Mouse (Mus musculus) limb, embryonic 12.5 days (tissue): ENCODE results near the gene Sox5. TPM values are rescaled to one million over a fixed set of nuclear protein-coding genes. Genes with fewer than 3 reads are reported as not detected.

Experiments used
- ATAC-seq: fragments of 200-750 bp; cut with Nextera tagmentation; 2 replicates; pipeline ENCODE4 v1.8.0; 2017; ENCODE audit warnings: low read depth, moderate TSS enrichment; ENCODE audit not compliant: insufficient number of reproducible peaks, insufficient read depth, low FRiP score, low TSS enrichment
- H3K27ac ChIP-seq: fragments of 300-500 bp; sonication (generic); 2 replicates; pipeline ENCODE4 v1.5.1; 2016; ENCODE audit warnings: mild to moderate bottlenecking, moderate library complexity
- H3K27me3 ChIP-seq: fragments of 300-500 bp; sonication (generic); 2 replicates; pipeline ENCODE4 v1.6.1; 2016; ENCODE audit warnings: mild to moderate bottlenecking, moderate library complexity
- H3K36me3 ChIP-seq: fragments of 300-500 bp; sonication (generic); 2 replicates; pipeline ENCODE4 v1.6.1; 2016; ENCODE audit warnings: mild to moderate bottlenecking, moderate library complexity
- H3K4me1 ChIP-seq: fragments of 300-500 bp; sonication (generic); replicated peaks from 2 replicates; pipeline ENCODE4 v1.6.1; 2016
- H3K4me2 ChIP-seq: fragments of 300-500 bp; sonication (generic); 2 replicates; pipeline ENCODE4 v1.6.1; 2016; ENCODE audit warnings: mild to moderate bottlenecking, moderate library complexity
- H3K4me3 ChIP-seq: fragments of 300-500 bp; sonication (generic); replicated peaks from 2 replicates; pipeline ENCODE4 v1.5.1; 2016; ENCODE audit warnings: mild to moderate bottlenecking
- H3K9ac ChIP-seq: fragments of 300-500 bp; sonication (generic); replicated peaks from 2 replicates; pipeline ENCODE4 v1.6.1; 2016; ENCODE audit warnings: mild to moderate bottlenecking, moderate library complexity
- H3K9me3 ChIP-seq: fragments of 300-500 bp; sonication (generic); 2 replicates; pipeline ENCODE4 v1.6.1; 2016; ENCODE audit warnings: mild to moderate bottlenecking, moderate library complexity
- WGBS: fragments of 180-500 bp; shearing (Covaris S2); methylation state at CpG from one replicate; pipeline ENCODE4 v1.1.7; 2016; 5-methylcytosine and 5-hydroxymethylcytosine counted together
- polyA plus RNA-seq: library from polyadenylated mRNA; unstranded; fragments of >200 nt; fragmentation: Nextera tagmentation; extraction: Ambion mirVana; gene quantifications from 2 replicates; pipeline ENCODE4 v1.2.1, GENCODE M21; 2016

Sox5 gene
- polyA plus RNA-seq, 1 experiment from 2014 or later, result 96.1 TPM

GRCm38 (mm10) chr6:144151075-144151474 lies 630.7 kb downstream of the Sox5 start:
- peaks cover 33% of the 10 kb centered on the region for H3K36me3 ChIP-seq
- peaks cover 7% of the 10 kb centered on the region for H3K4me1 ChIP-seq
- no peaks in the 10 kb centered on the region for H3K9me3 ChIP-seq
- no peak overlapping the region for H3K9ac ChIP-seq
- H3K27me3 ChIP-seq, result no peaks in the 10 kb centered on the region
- no peak overlapping the region for H3K27ac ChIP-seq
- no peak overlapping the region for H3K4me2 ChIP-seq
- 75% methylated on average over 10 of the region's 10 CpGs for WGBS
- no peak overlapping the region for H3K4me3 ChIP-seq
- no peak for ATAC-seq

- Histone ChIP-seq H3K9ac (no peak overlapping the region), H3K27me3 (no peaks in the 10 kb centered on the region), H3K36me3 (peaks cover 13% of the 10 kb centered on the region), H3K9me3 (no peaks in the 10 kb centered on the region), H3K4me1 (no peaks in the 10 kb centered on the region), H3K4me2 (no peak overlapping the region), H3K27ac (no peak overlapping the region), H3K4me3 (no peak overlapping the region)
- 90% methylated on average over 5 of the region's 5 CpGs for WGBS
- no peak for ATAC-seq
Measured at GRCm38 (mm10) chr6:144137397-144137796, 644.4 kb downstream of the Sox5 start.

- Histone ChIP-seq H3K27ac (no peak overlapping the region), H3K36me3 (peaks cover 13% of the 10 kb centered on the region), H3K4me1 (no peaks in the 10 kb centered on the region), H3K9me3 (no peaks in the 10 kb centered on the region), H3K27me3 (no peaks in the 10 kb centered on the region), H3K9ac (no peak overlapping the region), H3K4me2 (no peak overlapping the region), H3K4me3 (no peak overlapping the region)
- no peak for ATAC-seq
- 90% methylated on average over 4 of the region's 4 CpGs for WGBS
Measured at GRCm38 (mm10) chr6:144136894-144137293, 644.9 kb downstream of the Sox5 start.

DNA sequence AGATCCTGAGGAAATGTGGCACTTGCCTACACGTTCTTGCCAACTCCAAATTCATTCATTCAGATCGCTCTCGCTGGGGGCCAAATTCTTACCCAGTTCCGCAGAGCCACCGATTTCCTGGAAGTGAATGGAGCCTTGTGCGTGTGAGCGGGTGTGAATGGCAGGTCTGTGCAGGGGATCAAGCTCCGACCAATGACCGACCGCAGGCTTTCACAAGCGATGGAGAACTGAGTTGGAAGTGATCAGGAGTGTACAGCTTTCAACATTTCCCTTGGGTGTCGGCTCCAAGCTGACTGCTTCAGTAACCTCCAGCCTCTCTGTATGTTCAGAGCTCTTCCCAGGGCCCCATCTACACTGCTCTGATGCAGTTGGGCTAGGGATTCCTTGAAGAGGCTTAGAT lies 651.9 kb downstream of the Sox5 start:
- no peak for ATAC-seq
- peaks cover 8% of the 10 kb centered on the region; the same call in 1 of the 2 replicates for H3K36me3 ChIP-seq
- H3K4me1 ChIP-seq, result no peaks in the 10 kb centered on the region
- H3K27ac ChIP-seq, result no peak overlapping the region
- 94% methylated on average over 12 of the region's 12 CpGs for WGBS
- no peaks in the 10 kb centered on the region for H3K27me3 ChIP-seq
- H3K4me2 ChIP-seq, result no peak overlapping the region
- no peak overlapping the region for H3K9ac ChIP-seq
- no peak overlapping the region for H3K4me3 ChIP-seq
- no peaks in the 10 kb centered on the region for H3K9me3 ChIP-seq

DNA sequence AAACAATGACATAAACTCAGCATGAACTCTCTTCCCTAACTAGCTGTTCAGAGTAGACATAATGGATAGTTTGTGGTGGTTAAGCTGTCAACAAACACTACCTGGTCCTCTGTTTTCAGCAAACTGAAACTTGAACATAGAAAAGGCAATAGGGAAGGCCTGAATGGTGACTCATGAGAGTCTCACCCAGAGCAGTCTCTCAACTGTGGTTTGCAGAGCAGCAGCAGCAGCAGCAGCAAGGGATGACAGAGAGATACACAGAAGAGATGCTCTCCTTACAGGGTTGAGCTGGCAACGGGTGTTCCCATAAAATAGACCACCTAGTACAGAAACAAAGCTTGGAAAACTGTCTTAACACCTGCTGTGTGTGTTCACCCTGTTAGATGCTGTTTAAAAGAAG lies 661.8 kb downstream of the Sox5 start:
- Histone ChIP-seq H3K4me3 (no peak overlapping the region), H3K9ac (no peak overlapping the region), H3K4me2 (no peak overlapping the region), H3K4me1 (peaks cover 18% of the 10 kb centered on the region; the same call in 1 of the 2 replicates), H3K27ac (no peak overlapping the region), H3K36me3 (peaks cover 16% of the 10 kb centered on the region), H3K27me3 (no peaks in the 10 kb centered on the region), H3K9me3 (no peaks in the 10 kb centered on the region)
- 69% methylated on average over 1 of the region's 1 CpGs for WGBS
- ATAC-seq, result no peak

DNA sequence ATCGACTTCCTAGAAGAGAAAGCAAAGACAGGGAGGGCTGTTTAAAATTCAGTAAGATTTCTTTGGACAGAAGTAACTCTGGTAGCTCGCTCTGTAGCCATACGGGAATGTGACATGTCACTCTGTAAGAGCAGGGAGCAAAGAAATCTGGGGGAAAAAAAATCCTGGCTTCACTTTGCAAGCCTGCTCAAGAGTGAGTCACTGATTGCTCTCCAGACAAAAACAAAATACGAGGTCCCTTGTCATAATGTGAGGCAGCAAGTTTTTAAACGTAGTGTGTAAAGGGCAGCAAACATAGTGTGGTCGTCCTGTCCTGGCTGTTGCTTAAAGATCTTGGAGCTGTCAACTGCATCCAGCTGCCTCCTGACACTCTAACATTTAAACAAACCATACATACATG lies 665.1 kb downstream of the Sox5 start:
- H3K9me3 ChIP-seq, result no peaks in the 10 kb centered on the region
- peaks cover 5% of the 10 kb centered on the region; the same call in 1 of the 2 replicates for H3K36me3 ChIP-seq
- no peak overlapping the region for H3K27ac ChIP-seq
- no peak overlapping the region for H3K9ac ChIP-seq
- H3K4me3 ChIP-seq, result no peak overlapping the region
- no peak overlapping the region for H3K4me2 ChIP-seq
- H3K4me1 ChIP-seq, result peaks cover 18% of the 10 kb centered on the region; the same call in 1 of the 2 replicates
- ATAC-seq, result no peak
- no peaks in the 10 kb centered on the region for H3K27me3 ChIP-seq
- WGBS, result 84% methylated on average over 6 of the region's 6 CpGs

GRCm38 (mm10) chr6:144111561-144111960 lies 670.2 kb downstream of the Sox5 start:
- Histone ChIP-seq H3K27me3 (no peaks in the 10 kb centered on the region), H3K27ac (no peak overlapping the region), H3K36me3 (peaks cover 10% of the 10 kb centered on the region; the same call in 1 of the 2 replicates), H3K4me1 (0 out of 2 replicates have a peak, but pooled peaks cover 3% of the 10 kb centered on the region), H3K9ac (no peak overlapping the region), H3K9me3 (no peaks in the 10 kb centered on the region), H3K4me2 (no peak overlapping the region), H3K4me3 (no peak overlapping the region)
- 88% methylated on average over 6 of the region's 6 CpGs for WGBS
- ATAC-seq, result no peak

GRCm38 (mm10) chr6:144106848-144107247 lies 674.9 kb downstream of the Sox5 start:
- Histone ChIP-seq H3K27me3 (no peaks in the 10 kb centered on the region), H3K4me2 (no peak overlapping the region), H3K4me1 (0 out of 2 replicates have a peak, but pooled peaks cover 2% of the 10 kb centered on the region), H3K27ac (no peak overlapping the region), H3K9me3 (no peaks in the 10 kb centered on the region), H3K9ac (no peak overlapping the region), H3K4me3 (no peak overlapping the region), H3K36me3 (peaks cover 16% of the 10 kb centered on the region)
- WGBS, result 79% methylated on average over 10 of the region's 10 CpGs
- ATAC-seq, result no peak

GRCm38 (mm10) chr6:144105645-144106044 lies 676.1 kb downstream of the Sox5 start:
- Histone ChIP-seq H3K27me3 (no peaks in the 10 kb centered on the region), H3K9me3 (0 out of 2 replicates have a peak, but pooled peaks cover 3% of the 10 kb centered on the region), H3K4me2 (no peak overlapping the region), H3K9ac (no peak overlapping the region), H3K36me3 (peaks cover 21% of the 10 kb centered on the region), H3K4me3 (no peak overlapping the region), H3K4me1 (no peaks in the 10 kb centered on the region), H3K27ac (no peak overlapping the region)
- ATAC-seq, result no peak
- WGBS, result 92% methylated on average over 12 of the region's 12 CpGs

GRCm38 (mm10) chr6:144103612-144104011 lies 678.2 kb downstream of the Sox5 start:
- ATAC-seq, result no peak
- H3K27ac ChIP-seq, result no peak overlapping the region
- no peak overlapping the region for H3K9ac ChIP-seq
- 0 out of 2 replicates have a peak, but pooled peaks cover 3% of the 10 kb centered on the region for H3K9me3 ChIP-seq
- no peak overlapping the region for H3K4me2 ChIP-seq
- 94% methylated on average over 6 of the region's 6 CpGs for WGBS
- H3K36me3 ChIP-seq, result peaks cover 21% of the 10 kb centered on the region
- H3K4me1 ChIP-seq, result no peaks in the 10 kb centered on the region; the same call in 1 of the 2 replicates
- H3K27me3 ChIP-seq, result no peaks in the 10 kb centered on the region
- no peak overlapping the region for H3K4me3 ChIP-seq

GRCm38 (mm10) chr6:144100852-144101251 lies 680.9 kb downstream of the Sox5 start:
- H3K4me3 ChIP-seq, result no peak overlapping the region
- no peak for ATAC-seq
- peaks cover 2% of the 10 kb centered on the region; the same call in 1 of the 2 replicates for H3K4me1 ChIP-seq
- H3K4me2 ChIP-seq, result no peak overlapping the region
- H3K9ac ChIP-seq, result no peak overlapping the region
- peaks cover 15% of the 10 kb centered on the region for H3K36me3 ChIP-seq
- no peaks in the 10 kb centered on the region for H3K27me3 ChIP-seq
- 0 out of 2 replicates have a peak, but pooled peaks cover 3% of the 10 kb centered on the region for H3K9me3 ChIP-seq
- no peak overlapping the region for H3K27ac ChIP-seq
- WGBS, result 86% methylated on average over 1 of the region's 1 CpGs

GRCm38 (mm10) chr6:144098119-144098518 lies 683.7 kb downstream of the Sox5 start:
- 33% methylated on average over 9 of the region's 9 CpGs for WGBS
- Histone ChIP-seq H3K27me3 (no peaks in the 10 kb centered on the region), H3K4me3 (no peak overlapping the region), H3K4me2 (0 out of 2 replicates have a peak overlapping the region, but pooled peaks have one; percentile 15), H3K9ac (no peak overlapping the region), H3K27ac (no peak overlapping the region), H3K9me3 (0 out of 2 replicates have a peak, but pooled peaks cover 3% of the 10 kb centered on the region), H3K36me3 (peaks cover 5% of the 10 kb centered on the region; the same call in 1 of the 2 replicates), H3K4me1 (peaks cover 11% of the 10 kb centered on the region)
- ATAC-seq, result no peak
